Mouse (Mus musculus) embryonic facial prominence, embryonic 11.5 days (tissue): ENCODE measurements around the gene Cdkl1. TPM values are rescaled to one million over a fixed set of nuclear protein-coding genes. Genes with fewer than 3 reads are reported as not detected.
A peak's percentile ranks its signal among the peaks of the same experiment; 100 is the strongest.

Experiments used
- ATAC-seq: fragments of 200-750 bp; cut with Nextera tagmentation; replicated peaks from 2 replicates; pipeline ENCODE4 v1.8.0; 2017; ENCODE audit warnings: low read depth; ENCODE audit not compliant: insufficient number of reproducible peaks, low FRiP score, low TSS enrichment
- DNase-seq: peaks from one replicate; pipeline ENCODE4 v3.0.0-alpha.2; 2015; ENCODE audit warnings: low spot score
- H3K27ac ChIP-seq: fragments of 300-500 bp; sonication (generic); replicated peaks from 2 replicates; pipeline ENCODE4 v1.5.1; 2014; ENCODE audit warnings: mild to moderate bottlenecking, low read depth, low read length, control low read depth
- H3K27me3 ChIP-seq: fragments of 300-500 bp; sonication (generic); 2 replicates; pipeline ENCODE4 v1.6.1; 2014; ENCODE audit warnings: mild to moderate bottlenecking, low read length, moderate library complexity, mixed read lengths; ENCODE audit not compliant: control insufficient read depth, insufficient read depth
- H3K36me3 ChIP-seq: fragments of 300-500 bp; sonication (generic); replicated peaks from 2 replicates; pipeline ENCODE4 v1.6.1; 2014; ENCODE audit warnings: low read depth, mild to moderate bottlenecking, low read length, moderate library complexity, mixed read lengths; ENCODE audit not compliant: control insufficient read depth, insufficient read depth
- H3K4me1 ChIP-seq: fragments of 300-500 bp; sonication (generic); 2 replicates; pipeline ENCODE4 v1.6.1; 2014; ENCODE audit warnings: low read length, mixed read lengths; ENCODE audit not compliant: control insufficient read depth, insufficient read depth
- H3K4me2 ChIP-seq: fragments of 300-500 bp; sonication (generic); 2 replicates; pipeline ENCODE4 v1.6.1; 2014; ENCODE audit warnings: low read depth, mild to moderate bottlenecking, control low read depth, low read length, moderate library complexity
- H3K4me3 ChIP-seq: fragments of 300-500 bp; sonication (generic); 2 replicates; pipeline ENCODE4 v1.5.1; 2014; ENCODE audit warnings: low read depth, low read length, control low read depth
- H3K9ac ChIP-seq: fragments of 300-500 bp; sonication (generic); replicated peaks from 2 replicates; pipeline ENCODE4 v1.6.1; 2014; ENCODE audit warnings: mild to moderate bottlenecking, control low read depth, low read length
- H3K9me3 ChIP-seq: fragments of 300-500 bp; sonication (generic); replicated peaks from 2 replicates; pipeline ENCODE4 v1.6.1; 2016; ENCODE audit warnings: mild to moderate bottlenecking, low read length, inconsistent platforms, mixed read lengths; ENCODE audit not compliant: control insufficient read depth
- WGBS: fragments of 180-500 bp; shearing (Covaris S2); extraction: QIAGEN DNeasy Blood & Tissue Kit; methylation state at CpG from one replicate; pipeline ENCODE4 v1.1.7; 2014; 5-methylcytosine and 5-hydroxymethylcytosine counted together
- polyA plus RNA-seq: library from polyadenylated mRNA; unstranded; fragments of >200 nt; fragmentation: Nextera tagmentation; extraction: Ambion mirVana; gene quantifications from 2 replicates; pipeline ENCODE4 v1.2.1, GENCODE M21; 2014

Gene Cdkl1
- polyA plus RNA-seq: 0.77 and 0.98 TPM in 2 replicates

DNA sequence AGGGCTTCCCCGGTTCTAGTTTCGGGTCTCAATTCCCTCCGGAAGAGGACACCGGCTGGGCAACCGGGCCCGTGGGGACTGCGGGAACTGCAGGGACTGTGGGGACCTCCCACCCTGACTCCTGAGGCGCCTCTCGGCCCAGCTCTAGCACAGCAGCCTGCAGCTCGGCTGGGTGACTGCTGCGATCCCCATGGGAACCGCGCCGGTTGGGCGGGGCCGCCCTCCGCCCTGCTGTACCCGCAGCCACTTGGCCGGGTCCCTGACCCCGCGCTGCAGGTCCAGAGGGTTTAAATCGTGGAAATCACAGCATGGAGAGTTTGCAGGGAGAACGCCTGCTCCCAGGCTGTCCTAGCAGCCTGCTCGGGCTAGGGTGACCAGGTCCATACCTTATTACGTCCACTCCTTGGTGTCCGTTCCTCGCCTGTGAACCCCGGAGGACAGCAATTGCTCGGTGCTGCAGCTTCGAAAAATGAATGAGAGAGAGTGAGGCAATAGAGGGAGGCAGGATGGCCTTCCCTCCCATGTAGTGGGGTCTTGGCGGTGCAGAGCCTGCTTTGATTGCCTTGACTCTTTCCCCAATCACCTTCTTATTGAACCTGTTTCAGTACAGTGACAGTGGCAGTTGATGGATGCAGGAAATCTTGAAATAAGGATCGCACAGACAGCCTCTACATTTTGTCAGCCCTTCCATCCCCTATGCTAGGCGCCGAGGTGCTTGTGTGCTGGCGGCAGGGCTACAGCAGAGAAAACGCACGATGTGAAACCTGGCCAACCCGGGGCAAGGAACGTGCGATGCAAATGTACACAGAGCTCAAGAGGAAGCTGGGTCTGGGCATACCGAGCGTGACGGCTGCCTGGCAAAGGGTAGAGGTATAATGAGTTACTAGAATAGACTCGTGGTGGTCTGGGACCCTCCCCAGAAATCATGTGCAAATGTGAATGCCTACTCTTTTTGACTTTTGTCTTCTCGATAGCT lies at the start of gene Cdkl1:
TSS of gene Cdkl1 (minus strand) at position 738 of the 976 bp plus-strand sequence.
- ATAC-seq (peak; percentile 73), DNase-seq (peak; percentile 54)
- Histone ChIP-seq H3K4me2 (peak within 1 kb of the TSS; percentile 99), H3K9ac (peak within 1 kb of the TSS; percentile 62), H3K4me1 (no peaks in the 10 kb centered on the region; the same call in 1 of the 2 replicates), H3K27ac (no peak within 1 kb of the TSS), H3K4me3 (peak within 1 kb of the TSS; percentile 58), H3K36me3 (no peaks in the 10 kb centered on the region), H3K9me3 (no peaks in the 10 kb centered on the region), H3K27me3 (peaks cover 6% of the 10 kb centered on the region; the same call in 1 of the 2 replicates)
- WGBS: 1% methylated on average over 45 of the region's 45 CpGs

DNA sequence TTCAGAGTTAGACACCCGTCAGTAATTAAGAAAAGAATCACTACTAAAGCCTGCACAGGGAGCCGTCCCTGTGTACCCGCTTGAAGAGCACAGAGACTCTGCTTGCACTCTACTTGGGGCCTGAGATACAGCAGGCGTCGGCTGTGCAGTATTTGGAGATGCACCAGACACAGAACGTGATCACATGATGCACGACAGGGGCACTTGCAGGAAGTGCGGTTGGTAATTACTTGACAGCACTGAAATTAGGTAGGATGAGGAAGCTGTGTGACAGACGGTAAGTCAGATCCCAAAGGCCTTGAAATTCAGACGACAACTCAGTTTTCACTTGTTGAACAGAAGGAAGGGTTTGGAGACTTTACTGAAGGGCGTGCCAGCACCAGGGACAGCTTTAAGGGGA lies 47.3 kb upstream of the Cdkl1 start:
- ATAC-seq (no peak), DNase-seq (no peak)
- H3K4me3 ChIP-seq: no peak overlapping the region
- no peaks in the 10 kb centered on the region for H3K27me3 ChIP-seq
- H3K9ac ChIP-seq: no peak overlapping the region
- H3K4me1 ChIP-seq: no peaks in the 10 kb centered on the region
- H3K9me3 ChIP-seq: no peaks in the 10 kb centered on the region
- peaks cover 3% of the 10 kb centered on the region for H3K36me3 ChIP-seq
- H3K4me2 ChIP-seq: no peak overlapping the region
- WGBS: 75% methylated on average over 11 of the region's 11 CpGs
- no peak overlapping the region for H3K27ac ChIP-seq

DNA sequence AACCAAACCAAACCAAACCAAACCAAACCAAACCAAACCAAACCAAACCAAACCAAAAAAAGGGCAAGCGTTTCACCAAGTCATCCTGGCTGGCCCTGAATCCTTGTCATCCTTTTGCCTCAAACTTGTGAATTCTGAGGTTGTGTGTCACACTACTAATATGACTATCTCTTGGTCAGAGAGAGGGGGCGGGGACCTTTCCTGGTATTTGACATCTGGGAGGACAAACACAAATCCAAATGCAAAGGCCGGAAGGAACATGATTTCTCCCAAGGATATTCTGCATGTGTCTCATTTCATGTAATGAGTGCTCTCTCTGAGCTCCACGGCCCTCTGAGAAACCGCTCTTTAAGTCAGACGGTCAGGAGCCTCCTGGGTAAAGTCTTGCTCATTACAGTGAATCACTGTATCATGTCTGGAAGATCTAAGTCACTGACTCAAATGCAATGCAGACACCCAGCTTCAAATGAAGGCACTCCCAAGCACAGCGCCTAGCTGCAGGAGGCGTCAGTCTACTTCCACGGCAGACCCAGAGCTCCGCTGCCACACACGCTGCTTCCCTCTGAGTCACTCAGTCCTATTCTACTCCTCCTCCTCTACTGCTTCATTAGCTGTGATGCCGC lies 43.0 kb upstream of the Cdkl1 start:
- Histone ChIP-seq H3K4me2 (no peak overlapping the region), H3K36me3 (peaks cover 3% of the 10 kb centered on the region)
- 93% methylated on average over 12 of the region's 12 CpGs for WGBS

DNA sequence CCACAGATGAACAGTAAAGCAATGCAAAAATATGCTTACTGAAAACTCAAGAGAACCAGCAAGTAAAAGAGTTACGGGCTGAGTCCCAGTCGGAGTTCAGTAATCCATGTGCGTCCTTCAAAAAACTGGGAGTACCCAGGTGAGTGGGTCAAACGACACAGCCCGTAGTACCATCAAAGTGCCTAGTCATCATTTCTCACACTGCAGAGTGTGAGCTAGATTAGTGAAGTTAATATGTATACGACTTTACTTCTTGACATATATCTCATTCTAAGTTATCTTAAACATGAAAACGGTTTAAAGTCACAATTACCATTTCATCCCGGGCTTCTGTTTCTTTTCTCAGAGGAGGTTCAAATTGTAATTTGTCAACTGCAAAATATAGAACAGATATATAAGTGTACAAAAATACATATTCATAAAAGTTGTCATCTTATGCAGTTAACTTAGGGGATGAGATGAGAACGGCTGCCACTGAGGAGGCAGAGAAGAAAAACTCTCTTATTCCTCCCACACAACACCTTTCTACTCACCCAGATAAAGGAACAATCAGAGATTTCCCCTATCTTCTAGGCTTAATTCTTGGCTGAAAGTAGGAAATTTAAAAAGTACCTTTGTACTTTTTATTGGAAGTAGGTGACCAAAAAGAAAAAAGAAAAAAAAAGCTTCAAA lies 40.3 kb upstream of the Cdkl1 start:
- H3K36me3 ChIP-seq: peaks cover 3% of the 10 kb centered on the region
- no peak for ATAC-seq

More for the DNA sequence above, 43.0 kb upstream of the Cdkl1 start:
- Histone ChIP-seq H3K27ac (no peak overlapping the region), H3K4me3 (no peak overlapping the region), H3K9ac (no peak overlapping the region), H3K9me3 (no peaks in the 10 kb centered on the region), H3K4me1 (no peaks in the 10 kb centered on the region), H3K27me3 (no peaks in the 10 kb centered on the region)
- DNase-seq (no peak), ATAC-seq (no peak)

DNA sequence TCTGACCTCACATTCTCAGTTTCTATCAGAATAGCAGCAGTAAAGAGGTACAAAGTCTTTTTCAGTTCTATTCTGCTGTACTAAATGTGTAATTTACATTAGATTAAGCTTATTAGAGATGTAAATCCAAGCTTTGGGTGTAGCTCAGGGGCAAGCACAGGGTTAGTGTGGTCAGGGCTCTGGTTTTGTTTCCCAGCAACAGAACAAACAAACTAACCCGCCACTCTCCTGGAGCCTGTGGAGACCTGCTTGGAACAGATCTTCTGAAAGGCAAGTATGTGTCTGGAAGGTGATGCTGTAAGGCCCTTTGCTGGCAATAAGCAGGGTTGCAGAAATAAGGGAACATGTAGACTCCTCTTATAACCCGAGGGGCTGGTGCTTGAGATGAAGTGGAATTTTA lies 37.1 kb upstream of the Cdkl1 start:
- no peak overlapping the region for H3K4me3 ChIP-seq
- no peaks in the 10 kb centered on the region for H3K4me1 ChIP-seq
- H3K9me3 ChIP-seq: no peaks in the 10 kb centered on the region
- no peaks in the 10 kb centered on the region for H3K27me3 ChIP-seq
- ATAC-seq (no peak), DNase-seq (no peak)
- H3K27ac ChIP-seq: no peak overlapping the region
- 77% methylated on average over 2 of the region's 2 CpGs for WGBS
- no peaks in the 10 kb centered on the region; the same call in 1 of the 2 replicates for H3K36me3 ChIP-seq
- no peak overlapping the region for H3K9ac ChIP-seq
- no peak overlapping the region for H3K4me2 ChIP-seq

More for the DNA sequence above, 40.3 kb upstream of the Cdkl1 start:
- Histone ChIP-seq H3K4me1 (no peaks in the 10 kb centered on the region), H3K4me2 (no peak overlapping the region), H3K9me3 (no peaks in the 10 kb centered on the region), H3K27ac (no peak overlapping the region), H3K9ac (no peak overlapping the region), H3K27me3 (no peaks in the 10 kb centered on the region), H3K4me3 (no peak overlapping the region)
- no peak for DNase-seq
- 92% methylated on average over 9 of the region's 9 CpGs for WGBS

DNA sequence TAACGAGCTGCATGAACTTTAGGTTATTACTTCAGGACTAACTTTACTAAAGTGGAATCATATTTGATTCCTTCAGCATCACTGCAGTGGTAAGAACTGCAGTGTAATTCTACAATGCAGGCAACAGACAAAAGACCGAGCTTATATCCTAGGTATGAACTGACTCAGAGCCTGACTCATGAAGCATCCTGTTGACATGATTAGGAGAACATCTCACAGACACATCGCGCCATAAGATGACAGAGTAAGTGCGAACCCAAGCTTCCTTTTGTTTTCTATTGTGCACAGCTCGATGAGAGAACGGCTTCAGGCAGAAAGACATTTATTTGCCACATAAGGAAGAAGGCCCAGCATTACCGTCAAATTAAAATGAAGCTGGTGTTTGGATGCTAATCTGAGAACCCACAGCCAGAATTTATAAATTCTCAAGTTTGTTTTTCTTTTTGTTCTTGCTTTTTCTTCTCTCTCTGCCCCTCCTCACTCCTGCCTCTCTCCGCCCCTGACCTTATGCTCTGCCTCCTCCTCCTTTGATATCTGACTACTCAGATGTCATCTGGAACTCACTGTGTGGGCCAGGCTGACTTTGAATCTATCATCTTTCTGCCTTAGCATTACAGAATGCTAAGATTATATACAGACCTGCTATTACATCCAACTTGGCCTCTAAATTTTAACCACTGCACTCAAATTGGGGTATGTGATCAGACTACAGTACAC lies 34.0 kb upstream of the Cdkl1 start:
- H3K4me3 ChIP-seq: no peak overlapping the region

DNA sequence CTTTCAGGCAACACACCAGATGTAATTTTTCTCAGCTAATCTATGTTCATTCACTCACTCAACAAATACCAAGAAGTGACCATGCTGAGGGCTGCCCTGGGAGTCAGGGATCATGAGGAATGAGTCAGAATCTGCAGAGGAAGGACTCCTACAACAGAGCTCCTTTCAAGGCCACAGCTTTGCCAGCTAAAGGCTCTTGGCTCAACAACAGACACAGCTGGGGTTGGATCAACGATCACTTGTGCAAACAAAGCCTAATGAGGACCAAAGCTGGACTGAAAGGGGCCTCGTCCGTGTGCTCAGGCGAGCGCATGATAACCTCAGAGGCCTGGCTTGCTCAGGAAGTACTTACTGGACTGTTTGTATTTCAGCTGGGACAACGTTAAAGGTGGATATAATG lies 23.2 kb upstream of the Cdkl1 start:
- ATAC-seq (no peak), DNase-seq (peak; percentile 18)
- Histone ChIP-seq H3K4me3 (no peak overlapping the region), H3K27me3 (no peaks in the 10 kb centered on the region), H3K4me1 (no peaks in the 10 kb centered on the region), H3K9ac (no peak overlapping the region), H3K27ac (no peak overlapping the region), H3K9me3 (no peaks in the 10 kb centered on the region), H3K36me3 (no peaks in the 10 kb centered on the region; the same call in 1 of the 2 replicates), H3K4me2 (no peak overlapping the region)
- WGBS: 44% methylated on average over 6 of the region's 6 CpGs

More for the DNA sequence above, 34.0 kb upstream of the Cdkl1 start:
- H3K36me3 ChIP-seq: peaks cover 7% of the 10 kb centered on the region; the same call in 1 of the 2 replicates
- H3K27me3 ChIP-seq: no peaks in the 10 kb centered on the region
- H3K4me1 ChIP-seq: no peaks in the 10 kb centered on the region
- no peaks in the 10 kb centered on the region for H3K9me3 ChIP-seq
- no peak overlapping the region for H3K27ac ChIP-seq
- H3K4me2 ChIP-seq: no peak overlapping the region
- no peak overlapping the region for H3K9ac ChIP-seq
- no peak for DNase-seq
- ATAC-seq: no peak
- 85% methylated on average over 9 of the region's 9 CpGs for WGBS
